Mouse (Mus musculus) gastrocnemius, postnatal 36 days (tissue): Measurements from ENCODE around the gene Mpp2. TPM values are rescaled to one million over a fixed set of nuclear protein-coding genes. Genes with fewer than 3 reads are reported as not detected.
A peak's percentile ranks its signal among the peaks of the same experiment; 100 is the strongest.

Experiments
- DNase-seq, 2 experiments: peaks; one replicate each; pipeline ENCODE4 v3.0.0; 2022
- intact Hi-C: fragments of 180-260 bp; cut with DNase I; formaldehyde crosslinking; loops from one replicate; pipeline ENCODE4 v1.15.1; 2025
- total RNA-seq, 2 experiments: library from RNA; stranded (reverse); gene quantifications; 2 replicates each; pipeline ENCODE4 v1.2.3; 2021

The Mpp2 gene
- total RNA-seq, 2 experiments from 2014 or later: 0.91 to 1.8 TPM

DNA sequence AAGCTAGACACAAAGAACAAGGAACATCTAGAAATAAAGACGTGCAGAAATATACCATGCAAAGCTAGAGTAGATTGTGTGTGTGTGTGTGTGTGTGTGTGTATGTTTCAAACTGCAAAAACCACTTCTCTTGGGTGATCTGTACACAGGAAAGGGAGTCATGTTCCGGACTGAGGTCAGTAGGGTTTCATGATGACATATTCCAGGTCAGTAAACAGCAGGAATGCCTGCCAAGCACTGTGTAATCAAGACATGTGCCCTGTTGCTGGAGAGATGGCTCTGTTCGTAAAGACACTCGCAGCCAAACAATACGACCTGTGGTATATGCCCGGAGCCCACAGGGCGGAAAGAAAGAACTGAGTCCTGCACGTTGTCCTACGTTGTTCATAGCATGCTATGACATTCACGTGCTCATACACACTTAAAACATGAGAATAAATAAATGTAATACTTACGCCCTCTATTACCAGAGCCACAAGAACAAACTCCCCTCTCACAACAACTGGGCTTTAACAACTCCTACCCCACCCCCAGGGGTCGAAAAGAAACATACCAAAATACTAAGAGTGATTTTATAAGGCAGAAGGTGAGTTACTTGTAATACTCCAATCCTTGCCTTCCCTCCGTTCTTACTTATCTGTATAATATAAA, 48.7 kb downstream of the Mpp2 start:
- no peak for DNase-seq
- intact Hi-C loops: no loop called here

DNA sequence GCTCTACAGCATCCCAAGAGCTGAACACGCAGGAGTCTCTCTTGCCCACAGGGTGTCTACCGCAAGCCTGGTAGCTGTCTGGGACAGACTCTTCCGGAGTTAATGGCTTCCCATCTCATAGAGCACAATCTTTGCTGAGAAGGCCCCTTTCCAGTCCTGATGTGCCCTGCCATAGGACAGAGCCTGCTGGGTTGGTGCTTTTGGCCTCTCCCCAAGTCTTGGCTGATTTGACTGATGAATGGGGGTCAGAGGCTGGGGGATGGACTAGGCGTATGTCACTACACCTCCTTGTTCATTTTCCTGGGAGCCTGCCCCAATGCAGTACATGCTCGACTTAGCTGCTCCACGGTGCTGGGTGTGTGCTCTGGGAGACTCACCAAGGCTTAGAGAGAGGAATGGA, 50.5 kb downstream of the Mpp2 start:
- intact Hi-C loops: loop anchor here (1.0 kb wide), 1 partner anchor 51 kb away; no protein-coding TSS in a partner anchor
- no peak for DNase-seq

GRCm38 (mm10) chr11:102036336-102036735, 52.0 kb downstream of the Mpp2 start:
- DNase-seq: no peak
- intact Hi-C loops: no loop called here

DNA sequence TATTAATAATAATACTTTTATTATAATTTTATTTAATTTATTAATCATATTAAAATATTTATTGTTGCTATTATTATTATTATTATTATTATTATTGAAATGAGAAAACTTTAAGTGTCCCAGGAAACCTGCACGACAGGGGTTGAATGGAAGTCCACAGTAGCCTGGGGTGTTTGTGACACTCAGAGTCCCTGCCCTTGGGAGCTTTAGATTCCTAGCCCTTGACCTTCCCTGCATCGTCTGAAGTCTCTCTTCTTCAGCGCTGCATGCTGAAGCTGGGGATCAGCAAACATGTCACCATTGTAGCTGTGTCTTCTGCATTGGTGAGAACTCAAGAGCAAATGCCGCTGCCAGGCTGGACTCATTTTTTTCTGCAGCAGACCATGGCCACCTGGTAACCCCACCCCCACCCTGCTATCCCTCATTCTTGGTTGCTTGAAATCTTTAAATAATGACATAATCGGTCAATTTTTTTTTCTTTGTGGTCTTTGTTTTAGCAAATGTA, 52.8 kb downstream of the Mpp2 start:
- no peak for DNase-seq
- intact Hi-C loops: no loop called here

DNA sequence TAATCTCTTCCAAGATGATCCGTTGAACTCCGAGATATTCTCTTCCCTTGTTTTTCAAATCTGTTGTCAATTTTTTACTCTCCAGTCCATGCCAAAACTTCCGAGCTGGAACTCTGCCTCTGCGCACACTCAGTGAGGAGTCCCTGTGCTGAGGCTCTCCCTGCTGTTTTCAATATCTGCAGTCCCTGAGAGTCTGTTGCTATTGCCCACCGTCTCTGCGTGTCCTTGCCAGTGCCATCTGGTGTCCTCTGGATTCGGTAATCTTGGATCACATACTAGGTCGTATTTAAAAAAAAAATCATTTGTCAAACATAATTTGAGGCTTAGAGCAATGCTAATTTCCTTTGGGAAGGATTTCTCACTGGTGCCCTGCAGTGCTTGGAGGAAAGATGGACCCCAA, 53.4 kb downstream of the Mpp2 start:
- DNase-seq: no peak
- intact Hi-C loops: no loop called here

DNA sequence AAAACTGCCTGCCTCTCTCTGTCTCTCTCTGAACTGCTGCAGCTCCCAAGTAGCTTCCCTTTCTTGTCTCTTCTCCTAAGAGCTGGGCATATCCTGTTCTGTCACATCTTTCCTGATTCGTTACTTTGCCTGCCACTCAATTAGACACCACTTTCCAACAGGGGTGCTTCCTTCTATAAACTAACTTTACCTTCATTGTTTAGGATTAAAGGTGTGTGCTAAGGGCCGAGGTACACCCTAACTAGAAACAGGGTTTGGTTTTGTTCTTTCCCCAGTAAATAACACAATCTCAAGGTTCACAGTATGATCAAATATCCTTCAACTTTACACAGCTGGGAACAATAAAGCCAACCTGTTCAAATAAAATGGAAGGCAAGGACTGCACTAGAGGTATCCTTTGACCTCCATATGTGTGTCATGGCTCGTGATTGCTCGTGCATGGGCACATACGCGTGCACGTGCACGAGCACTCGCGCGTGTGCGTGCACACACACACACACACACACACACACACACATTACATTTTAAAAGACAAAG, 55.2 kb downstream of the Mpp2 start:
- no peak for DNase-seq
- intact Hi-C loops: no loop called here

GRCm38 (mm10) chr11:102031149-102031548, 57.2 kb downstream of the Mpp2 start:
- DNase-seq: no peak

DNA sequence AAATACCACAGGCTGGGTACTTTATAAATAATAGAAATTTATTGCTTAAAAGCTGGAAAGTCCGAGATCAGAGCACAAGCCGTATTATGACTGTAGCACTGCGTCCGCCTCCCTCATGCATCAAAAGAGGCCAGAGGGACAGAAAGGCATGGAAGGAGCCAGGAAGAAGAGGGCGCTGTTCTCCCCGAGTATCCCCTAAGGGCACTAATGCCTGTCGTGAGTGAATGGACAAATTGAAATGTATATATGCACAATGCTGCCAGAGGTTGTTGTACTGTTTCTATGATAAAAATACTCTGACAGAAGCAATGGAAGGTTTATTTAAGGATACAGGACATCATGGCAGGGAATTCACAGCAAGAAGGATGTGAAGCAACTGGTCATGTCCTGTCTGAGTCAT, 58.3 kb downstream of the Mpp2 start:
- intact Hi-C loops: no loop called here
- no peak for DNase-seq

More at GRCm38 (mm10) chr11:102031149-102031548, 57.2 kb downstream of the Mpp2 start:
- intact Hi-C loops: no loop called here

GRCm38 (mm10) chr11:102029304-102029703, 59.0 kb downstream of the Mpp2 start:
- intact Hi-C loops: no loop called here
- no peak for DNase-seq

DNA sequence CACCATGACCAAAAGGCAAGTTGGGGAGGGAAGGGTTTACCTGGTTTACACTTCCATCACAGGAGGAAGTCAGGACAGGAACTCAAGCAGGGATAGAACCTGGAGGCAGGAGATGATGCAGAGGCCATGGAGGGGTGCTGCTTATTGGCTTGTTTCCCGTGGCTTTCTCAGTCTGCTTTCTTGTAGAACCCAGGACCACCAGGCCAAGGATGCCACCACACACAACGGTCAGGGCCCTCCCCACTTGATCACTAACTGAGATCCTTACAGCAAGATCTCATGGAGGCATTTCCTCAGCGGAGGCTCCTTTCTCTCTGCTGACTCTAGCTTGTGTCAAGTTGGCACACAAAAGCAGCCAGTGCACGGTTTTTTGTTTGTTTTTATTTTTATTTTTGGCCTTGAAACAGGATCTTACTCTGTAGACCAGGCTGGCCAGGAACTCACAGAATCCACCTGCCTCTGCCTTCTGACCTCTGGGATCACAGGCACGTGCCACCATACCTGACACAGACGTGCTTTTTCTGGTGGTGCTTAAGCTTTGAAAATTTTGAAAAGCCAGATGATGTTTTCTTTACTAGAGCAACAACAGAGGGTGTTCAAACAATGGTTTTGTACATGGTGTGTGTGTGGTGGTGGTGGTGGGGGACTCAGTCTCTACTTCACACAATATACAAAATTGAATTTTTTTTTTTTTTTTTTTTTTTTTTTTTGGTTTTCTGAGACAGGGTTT, 60.1 kb downstream of the Mpp2 start, which contains the start of gene Mpp3:
Mpp3 (minus strand) TSS at position 375 of the 730 bp plus-strand sequence.
- no peak for DNase-seq
- intact Hi-C loops: no loop called here

DNA sequence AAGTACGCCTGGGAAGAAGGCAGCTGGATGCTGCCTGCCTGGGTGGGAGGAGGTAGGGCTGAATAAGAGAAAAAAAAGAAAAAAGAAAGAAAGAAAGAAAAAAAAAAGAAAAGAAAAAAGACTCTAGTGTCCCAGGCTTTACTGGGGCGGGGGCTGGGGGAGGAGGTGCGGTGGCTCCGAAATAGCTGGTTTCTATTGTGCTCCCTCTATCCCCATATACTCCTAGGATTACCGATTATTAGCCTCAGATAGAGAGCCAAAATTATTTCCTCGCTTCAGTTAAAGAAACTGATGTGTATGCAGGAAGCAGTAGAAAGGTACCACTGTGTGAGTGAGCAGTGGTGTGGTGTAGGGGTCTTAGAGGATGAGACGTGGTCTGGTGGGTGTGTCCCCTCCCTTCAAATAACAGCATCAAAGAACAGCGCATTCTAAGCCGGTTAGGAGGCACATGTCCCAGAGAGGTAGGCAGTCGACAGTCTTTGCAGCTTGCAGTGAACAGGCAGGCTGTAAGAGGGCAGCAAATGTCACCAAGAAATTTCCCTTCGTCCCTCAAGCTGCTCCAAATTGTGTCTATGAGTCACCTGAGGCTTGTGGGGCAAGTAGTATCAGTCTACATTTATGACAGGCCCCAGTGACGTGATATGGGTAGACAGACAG, 60.8 kb downstream of the Mpp2 start:
- intact Hi-C loops: no loop called here
- no peak for DNase-seq

- intact Hi-C loops: no loop called here
Measured at GRCm38 (mm10) chr11:102026694-102027360, 61.5 kb downstream of the Mpp2 start.

DNA sequence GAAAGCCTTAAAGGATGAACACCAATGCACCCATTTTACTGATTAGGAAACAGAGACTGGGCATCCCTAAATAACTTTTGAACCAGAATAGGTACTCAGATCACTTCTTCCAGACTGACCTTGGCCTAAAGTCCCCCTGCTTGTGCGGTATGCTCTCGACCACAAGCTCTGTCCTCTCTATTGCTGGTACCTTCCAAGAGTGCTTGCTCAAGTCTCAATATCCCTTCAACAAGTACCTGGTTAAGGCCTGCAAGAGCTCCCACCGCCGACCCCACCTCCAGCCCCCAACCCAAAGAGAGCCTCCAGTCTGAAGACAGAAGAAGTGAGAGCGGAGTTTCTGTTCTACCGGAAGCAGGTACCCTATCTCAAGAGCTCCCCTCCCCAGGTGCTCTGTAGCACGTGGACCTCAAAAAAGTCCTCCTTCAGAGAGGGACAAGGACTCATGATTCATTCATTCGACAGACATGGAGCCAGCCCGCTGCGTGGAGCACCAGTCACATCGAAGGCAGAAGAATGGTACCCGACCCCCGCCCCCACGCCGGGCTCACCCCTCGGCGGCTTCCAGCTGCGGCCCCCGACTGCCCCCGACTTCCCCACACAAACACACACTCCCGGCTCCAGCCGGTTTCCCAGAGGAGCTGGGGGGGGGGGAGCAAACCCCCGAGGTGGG, 62.2 kb downstream of the Mpp2 start:
- intact Hi-C loops: no loop called here
- DNase-seq: no peak

More at GRCm38 (mm10) chr11:102026694-102027360, 61.5 kb downstream of the Mpp2 start:
- DNase-seq: peak; percentile 49 to 61

DNA sequence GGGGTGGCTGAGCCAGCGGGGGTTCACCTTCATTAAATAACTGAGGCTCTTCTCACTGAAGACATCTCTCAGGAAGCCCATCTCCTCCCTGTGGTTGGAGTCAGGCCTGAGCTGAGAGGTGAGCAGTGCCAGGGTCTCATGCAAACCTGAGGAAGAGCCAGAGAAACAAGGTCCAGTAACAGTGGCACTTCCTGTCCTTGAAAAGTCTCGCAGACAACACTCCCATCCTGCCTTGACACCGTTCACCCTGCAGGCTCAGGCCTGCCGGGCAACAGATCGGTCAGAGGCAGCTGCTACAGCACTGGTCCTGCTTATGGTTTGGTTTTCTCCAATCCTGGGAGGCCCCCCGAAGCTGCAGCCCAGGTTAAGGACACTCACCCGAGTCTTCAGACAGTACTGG, 63.0 kb downstream of the Mpp2 start:
- intact Hi-C loops: no loop called here
- DNase-seq: no peak

DNA sequence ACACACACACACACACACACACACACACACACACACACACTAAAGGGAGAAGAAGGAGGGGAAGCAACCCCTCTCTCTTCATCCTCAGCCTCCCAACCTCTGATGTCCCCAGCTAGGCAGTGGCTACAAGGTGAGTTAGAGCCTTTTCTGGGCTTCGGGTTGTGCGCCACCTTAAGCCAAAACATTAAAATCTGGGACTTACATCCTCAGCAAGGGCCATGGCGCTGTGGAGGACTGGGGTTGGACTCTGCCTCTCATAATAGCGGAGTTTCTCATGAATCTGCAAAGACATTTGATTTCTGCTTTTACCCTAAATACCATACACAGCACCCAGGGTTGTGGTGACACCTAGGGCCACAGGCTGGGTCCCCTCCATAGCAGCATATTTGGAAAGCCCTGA, 63.4 kb downstream of the Mpp2 start:
- intact Hi-C loops: no loop called here
- DNase-seq: no peak

DNA sequence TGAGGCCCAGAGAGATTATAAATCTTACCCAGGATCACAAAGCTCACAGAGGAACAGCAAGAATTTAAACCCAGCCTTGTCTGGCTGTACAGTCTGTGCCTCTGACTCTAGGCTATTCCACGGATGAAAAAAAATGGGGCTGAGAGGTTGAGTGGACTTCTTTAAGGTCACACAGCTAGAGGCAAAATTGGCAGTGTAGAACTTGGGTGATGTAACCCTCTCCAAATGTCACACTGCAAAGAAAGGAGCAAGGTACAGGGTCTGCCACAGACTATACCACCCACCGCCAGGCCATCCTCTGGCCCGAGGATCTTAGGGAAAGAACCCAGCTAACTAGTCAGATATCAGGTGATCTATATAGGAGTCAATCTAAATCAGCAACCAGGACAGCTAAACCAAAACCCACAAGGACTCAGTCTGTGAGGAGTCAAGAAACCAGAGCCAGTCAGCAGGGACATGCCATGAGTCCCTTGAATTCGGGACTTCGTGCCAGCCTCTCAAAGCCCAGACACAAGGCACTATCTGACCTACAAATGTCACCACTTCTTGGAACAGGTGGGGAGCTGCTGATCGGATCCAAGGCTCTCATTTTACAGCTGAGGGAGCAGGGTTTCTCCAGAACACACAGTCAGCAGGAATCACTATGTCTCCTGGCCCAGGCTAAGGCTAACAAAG, 64.1 kb downstream of the Mpp2 start:
- intact Hi-C loops: no loop called here
- DNase-seq: peak in 1 of 2 experiments; percentile 57

- intact Hi-C loops: no loop called here
- no peak for DNase-seq
Measured at GRCm38 (mm10) chr11:102023406-102023805, 64.9 kb downstream of the Mpp2 start.

GRCm38 (mm10) chr11:102021196-102021595, 67.1 kb downstream of the Mpp2 start:
- DNase-seq: no peak
- intact Hi-C loops: no loop called here

DNA sequence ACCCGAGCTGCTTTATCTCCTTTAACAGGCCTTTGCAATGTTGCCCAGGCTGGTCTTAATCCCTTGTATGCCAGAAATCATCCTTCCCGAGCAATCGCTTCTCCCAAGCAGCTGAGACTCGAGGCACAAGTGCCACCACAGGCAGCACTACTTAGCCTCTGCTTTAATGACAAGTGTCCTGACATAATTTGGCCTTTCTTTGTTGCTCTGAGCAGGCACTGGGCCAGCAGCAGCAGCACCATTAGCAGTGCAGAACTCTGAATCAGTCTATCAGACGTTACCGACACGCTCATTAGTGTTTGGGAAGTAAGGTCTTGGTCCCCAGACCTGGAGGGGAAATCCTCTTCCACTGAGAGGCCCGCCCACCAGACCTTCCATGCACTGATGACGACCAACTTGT, 68.6 kb downstream of the Mpp2 start:
- DNase-seq: no peak
- intact Hi-C loops: no loop called here
